Mouse (Mus musculus) hematopoietic stem cell, adult 5-6 weeks (primary cell): ENCODE results near the gene Tcf12. TPM values are rescaled to one million over a fixed set of nuclear protein-coding genes. Genes with fewer than 3 reads are reported as not detected.
A peak's percentile ranks its signal among the peaks of the same experiment; 100 is the strongest.

Experiments
- ATAC-seq, 2 experiments: fragments of 125-278 bp in 1 of 2; replicated peaks in 1 of 2; 2 replicates each; pipeline ENCODE4 v1.8.0; 2016 to 2017; ENCODE audit warnings: inconsistent platforms in 2 of 2, mild to moderate bottlenecking in 2 of 2, moderate number of reproducible peaks in 2 of 2, low read depth in 1 of 2, moderate TSS enrichment in 1 of 2; ENCODE audit not compliant: low FRiP score in 2 of 2, poor library complexity in 2 of 2, severe bottlenecking in 2 of 2, insufficient read depth in 1 of 2, low TSS enrichment in 1 of 2
- total RNA-seq: library from RNA; stranded (forward); fragments of 172-1452, 232-1000 nt; gene quantifications from 2 replicates; pipeline ENCODE4 v1.2.3, GENCODE M21; 2017

The Tcf12 gene
- total RNA-seq, 1 experiment from 2014 or later = 70.2 TPM

DNA sequence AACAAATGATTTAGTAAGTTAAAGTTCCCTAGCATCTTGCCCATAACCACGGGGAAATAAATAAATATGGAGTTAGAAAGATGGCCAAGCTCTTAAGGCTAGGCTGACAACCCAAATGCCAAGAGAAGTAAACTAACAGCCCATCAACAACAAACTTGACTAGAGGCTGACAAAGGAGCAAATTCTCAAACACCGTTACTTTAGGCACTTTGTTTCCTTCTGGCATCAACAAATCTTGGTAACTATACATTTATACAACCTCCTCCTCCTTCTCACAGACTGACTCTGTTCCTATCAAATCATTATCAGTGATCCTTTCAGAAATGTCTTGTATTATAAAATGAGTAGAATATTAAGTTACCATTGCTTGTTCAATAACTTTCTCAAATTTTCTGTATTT is 159.7 kb downstream of the Tcf12 start:
- ATAC-seq = no peak

DNA sequence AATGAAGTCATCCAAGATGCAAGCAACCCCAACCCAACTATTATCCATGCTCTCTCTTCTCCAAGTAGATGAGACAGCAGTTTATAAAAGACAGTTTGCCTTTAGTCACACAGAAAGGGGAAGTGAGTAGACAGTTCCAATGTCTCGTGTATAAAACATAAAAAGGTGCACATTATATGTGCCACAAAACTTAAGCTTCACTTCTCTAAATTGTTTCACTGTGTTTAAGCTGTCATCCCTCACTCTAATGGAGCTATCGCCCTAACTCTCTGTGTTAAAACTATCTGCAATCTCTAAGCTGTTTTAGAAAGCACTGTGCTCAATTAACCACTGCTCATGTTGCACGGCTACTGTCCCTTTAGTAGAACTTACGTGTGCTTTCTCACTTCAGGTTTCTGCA is 160.3 kb downstream of the Tcf12 start:
- ATAC-seq = peak; percentile 67 to 89

DNA sequence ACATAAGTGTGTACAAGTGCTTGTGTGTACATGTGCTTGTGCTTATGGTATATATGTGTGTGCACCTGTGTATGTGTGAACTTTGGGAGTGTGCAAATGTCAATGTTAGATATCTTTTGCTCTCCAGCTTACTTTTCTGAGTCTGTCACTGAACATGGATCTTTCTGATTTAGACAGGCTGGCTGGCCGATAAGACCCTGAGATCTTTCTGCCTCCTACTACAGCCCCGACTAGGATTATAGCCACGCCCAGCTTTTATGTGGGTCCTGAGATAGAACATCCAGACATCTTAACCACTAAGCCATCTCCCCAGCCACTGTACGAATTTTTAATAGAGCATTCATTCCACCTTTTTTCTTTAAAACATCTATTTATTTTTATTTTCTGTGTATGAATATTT is 166.9 kb downstream of the Tcf12 start:
- no peak for ATAC-seq

DNA sequence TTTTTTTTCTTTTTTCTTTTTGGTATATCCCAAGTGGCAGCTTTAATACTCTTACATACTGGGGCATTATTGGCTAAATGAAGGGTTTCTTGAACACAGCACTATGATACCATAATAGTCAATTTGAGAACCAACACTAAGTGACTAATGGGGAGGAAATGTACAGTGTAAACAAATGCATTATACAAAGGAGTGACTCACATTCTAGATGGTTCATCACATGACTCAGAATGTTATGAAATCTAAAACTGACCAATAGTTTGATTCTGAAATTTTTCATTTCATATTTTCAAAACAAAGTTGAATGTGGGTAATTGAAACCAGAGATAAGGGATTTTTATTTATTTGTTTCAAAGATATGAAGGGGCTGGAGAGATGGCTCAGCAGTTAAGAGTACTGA is 169.2 kb downstream of the Tcf12 start:
- ATAC-seq = no peak

DNA sequence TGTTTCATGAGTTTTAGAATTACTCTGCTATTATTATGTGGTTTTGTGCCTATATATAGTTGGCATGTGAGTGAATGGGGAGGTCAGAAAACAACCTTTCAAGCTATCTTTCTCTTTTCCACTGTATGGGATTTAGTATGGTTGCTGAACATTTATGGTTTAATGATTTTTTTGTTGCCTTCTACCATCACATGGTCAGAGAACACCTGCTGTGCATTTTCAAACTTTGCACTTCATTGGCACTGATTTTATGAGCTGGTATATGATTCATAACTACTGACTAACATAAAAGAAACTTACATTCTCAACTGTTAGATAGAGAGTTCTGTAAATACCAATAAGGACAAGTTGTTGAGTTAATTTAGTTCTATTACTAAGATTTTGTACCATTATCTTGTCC is 171.7 kb downstream of the Tcf12 start:
- no peak for ATAC-seq

DNA sequence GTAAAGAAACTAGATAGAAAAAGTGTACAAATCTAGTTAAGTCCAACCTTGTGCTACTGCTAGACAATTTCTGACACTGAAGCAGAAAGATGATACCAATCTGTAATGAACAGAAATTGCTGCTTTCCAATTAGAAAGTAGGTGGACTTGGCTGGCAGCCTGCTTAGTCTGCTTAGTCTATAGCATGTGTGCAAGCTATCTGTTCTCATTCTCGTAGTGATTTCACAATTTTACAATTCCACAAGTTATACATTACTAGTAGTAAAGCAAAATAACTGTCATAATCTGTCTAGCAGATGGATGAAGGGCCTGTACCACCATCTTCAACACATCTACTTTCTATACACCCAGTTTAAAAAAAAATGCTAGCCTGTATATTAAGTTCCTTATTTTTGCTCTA is 175.5 kb downstream of the Tcf12 start:
- ATAC-seq = no peak

DNA sequence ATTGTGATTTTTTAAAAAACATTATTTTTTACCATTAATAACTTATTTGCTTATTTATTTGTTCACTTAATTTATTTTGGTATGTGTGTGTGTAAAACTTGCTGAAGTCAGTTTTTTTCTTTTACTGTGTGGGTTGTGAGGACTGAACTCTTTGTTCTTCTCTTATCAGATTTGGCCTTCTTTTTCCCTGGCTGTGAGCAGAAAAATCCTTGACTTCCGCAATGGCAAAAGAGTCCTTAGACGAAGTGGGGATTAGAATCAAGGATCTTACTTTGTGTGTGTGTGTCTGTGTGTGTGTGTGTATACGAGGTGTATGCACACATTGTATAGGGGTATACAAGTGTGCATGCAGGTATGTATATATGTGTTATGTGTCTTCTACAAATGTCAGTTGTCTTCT is 176.8 kb downstream of the Tcf12 start:
- ATAC-seq = no peak

DNA sequence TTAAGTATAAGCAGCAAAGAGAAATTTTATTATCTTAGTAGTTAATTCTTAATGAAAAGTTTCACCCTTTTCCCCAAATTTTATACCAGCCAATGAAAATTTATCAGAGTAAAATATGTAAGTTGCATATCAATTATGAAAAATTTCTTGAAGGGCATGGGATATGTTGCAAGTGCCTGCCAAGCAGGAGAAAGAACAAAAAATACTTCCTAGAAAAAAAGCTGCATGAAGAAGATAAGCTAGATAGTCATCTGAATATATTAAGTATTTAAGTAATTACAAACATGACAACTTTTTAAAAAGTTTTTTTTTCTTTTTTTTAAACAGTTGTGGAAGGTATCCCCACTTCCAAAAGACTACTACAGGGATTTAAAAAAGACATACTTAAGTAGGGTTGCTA is 179.7 kb downstream of the Tcf12 start:
- no peak for ATAC-seq

DNA sequence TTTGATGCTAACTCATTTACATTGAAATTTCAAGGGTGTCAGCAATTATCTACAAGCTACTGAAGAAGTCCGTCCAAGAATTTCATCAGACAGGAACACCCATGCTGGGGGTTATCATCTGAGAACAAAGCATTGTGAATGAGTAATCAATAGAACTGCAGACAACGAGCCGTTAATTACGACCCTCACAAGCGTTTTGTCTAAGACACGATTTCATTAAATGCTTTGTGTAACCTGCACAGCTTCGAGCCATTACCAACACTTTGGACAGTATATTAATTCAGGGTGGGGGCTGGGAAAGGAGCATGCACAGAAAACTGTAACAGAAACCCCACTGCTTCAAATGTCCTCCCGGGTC is 180.3 kb downstream of the Tcf12 start:
- ATAC-seq = no peak

DNA sequence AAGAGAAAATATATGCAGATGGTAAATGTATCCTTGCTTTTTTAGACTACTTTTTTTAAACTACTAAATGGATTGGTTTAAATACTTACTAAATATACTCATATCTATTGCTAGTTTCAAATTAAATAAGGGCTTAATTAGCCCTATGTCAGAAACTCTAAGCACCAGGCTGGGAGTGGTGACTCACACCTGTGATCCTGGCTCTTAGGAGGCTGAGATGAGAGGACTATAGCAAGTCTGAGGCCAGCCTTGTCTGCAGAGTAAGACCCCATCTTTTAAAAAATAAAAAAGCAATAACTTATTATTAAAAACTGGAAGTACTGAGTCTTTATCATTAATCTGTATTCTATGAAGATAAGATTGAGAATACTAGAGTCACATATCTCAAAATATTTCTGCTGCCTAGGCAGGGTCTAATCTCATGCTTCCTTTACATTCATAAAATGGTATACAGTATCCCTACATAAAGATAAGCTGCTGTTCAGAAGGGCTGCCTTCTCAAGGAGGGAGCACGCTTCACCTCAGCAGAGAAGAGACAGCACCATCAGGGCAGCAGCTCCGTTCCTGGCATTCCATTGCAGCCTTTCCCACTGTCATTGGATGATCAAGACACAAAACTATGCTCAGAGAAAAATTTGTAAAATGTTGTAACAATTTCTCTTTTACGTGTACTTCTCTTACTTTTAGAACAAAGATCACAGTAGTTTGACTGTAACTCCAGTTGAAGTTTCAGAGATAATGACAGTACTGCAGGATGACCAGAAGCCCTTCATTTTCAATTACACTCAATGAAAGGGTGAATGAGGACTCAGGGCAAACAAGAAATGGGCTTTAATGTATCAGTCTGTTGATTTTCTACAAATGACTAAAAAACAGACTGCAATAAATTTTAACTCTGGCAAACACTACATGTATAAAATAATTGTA is 181.0 kb downstream of the Tcf12 start:
- ATAC-seq = no peak

DNA sequence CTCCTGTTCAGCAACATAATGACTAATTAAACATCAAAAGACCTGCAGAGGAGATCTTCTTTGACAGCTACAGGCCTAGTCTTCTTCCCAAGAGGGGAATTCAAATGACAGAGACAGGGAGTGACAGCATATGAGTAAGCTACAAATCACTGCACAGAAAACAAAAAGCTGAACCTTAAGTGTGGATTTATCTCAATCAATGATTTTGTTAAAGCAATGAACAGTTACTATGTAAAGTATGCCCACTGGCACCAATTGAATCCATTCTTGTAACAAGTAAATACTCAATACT is 195.1 kb downstream of the Tcf12 start:
- ATAC-seq = no peak

DNA sequence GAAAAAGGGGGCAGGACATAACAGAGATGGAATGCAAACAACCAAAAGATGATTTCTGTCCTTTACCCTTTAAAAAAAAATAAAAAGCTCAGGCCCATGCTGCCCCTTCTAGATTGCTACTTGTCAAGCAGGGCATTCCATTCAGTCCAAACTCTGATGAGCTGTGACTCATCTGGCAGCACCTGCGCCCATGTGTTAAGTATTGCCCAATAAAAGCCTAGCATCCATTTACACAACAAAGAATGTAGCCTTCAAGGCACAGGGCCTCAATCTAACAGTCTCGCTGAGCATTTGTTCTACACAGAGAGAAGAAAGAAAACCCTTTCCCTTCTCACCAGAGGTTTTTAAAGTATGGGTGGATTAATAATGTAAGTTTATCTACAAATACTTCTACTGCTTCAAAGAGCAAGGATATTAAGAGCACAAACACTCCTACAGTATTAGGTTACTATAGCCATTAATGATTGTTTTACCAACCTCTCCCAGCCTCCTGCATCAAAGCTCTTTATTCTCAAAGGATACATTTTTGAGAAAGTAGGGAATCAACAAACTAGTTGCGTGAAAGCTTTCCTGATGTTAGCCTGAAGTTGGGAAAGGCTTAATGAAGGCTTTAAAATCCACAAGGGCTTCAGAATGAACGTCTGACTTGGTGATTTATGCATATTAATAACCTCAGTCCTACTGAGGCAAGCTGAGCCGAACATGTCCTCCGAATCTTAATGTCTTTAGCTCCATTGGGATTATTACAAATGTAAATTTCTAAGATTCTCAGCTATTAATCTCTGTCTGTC is 195.6 kb downstream of the Tcf12 start:
- no peak for ATAC-seq

DNA sequence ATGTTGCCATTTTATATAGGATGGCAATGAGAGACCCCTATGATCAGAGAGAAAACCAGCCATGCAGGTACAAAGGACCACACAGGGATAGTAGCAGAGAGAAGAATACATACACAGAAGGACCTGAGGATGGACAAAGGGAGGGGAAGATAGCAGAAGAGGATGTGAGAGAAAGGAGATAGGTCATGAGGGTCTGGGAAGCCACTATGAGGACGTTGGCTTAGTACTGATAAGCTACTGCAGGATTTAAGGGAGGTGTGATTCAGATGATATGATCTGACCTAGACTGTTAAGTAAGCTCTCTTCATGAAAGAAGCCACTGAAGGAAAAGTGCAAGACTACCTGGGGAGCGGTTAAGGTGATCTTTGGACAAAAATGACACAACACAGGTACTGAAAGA is 205.1 kb downstream of the Tcf12 start:
- ATAC-seq = no peak

DNA sequence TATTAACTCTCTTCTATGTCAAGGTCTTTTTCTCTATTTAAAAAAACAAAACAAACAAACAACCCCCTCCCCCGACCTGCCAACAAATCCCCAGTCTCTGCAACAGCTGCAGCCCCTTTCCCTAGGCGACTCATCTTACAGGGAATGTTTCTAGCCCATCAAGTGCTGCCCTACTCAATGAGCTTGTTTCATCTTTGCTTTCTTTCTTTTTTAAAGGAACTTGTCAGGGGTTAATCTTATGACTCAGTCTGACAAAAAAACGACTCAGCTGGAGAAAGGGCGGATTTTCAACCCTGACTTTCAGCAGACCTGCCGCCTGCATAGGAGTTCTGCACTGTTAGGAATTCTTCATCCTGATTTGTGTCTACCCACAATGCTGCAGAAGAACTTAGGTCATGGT is 212.8 kb downstream of the Tcf12 start:
- no peak for ATAC-seq

DNA sequence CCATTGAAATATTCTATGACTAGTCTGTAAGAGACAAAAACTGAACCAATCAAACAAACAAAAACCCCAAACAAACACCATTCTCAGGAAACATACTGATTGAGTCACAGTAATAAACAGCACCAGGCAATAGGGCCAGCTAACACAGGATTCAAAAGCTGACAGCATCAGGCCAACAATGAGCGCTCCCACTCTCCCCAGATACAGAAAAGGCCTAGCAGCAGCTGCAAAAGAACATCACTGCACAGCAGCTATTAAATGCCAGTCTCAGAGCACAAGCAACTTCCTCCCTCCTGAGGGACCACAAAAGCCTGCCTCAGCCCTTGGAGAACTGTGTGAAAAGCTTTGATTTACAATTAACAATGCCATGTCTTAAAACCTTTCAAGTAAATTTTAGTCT is 214.3 kb downstream of the Tcf12 start:
- ATAC-seq = no peak

DNA sequence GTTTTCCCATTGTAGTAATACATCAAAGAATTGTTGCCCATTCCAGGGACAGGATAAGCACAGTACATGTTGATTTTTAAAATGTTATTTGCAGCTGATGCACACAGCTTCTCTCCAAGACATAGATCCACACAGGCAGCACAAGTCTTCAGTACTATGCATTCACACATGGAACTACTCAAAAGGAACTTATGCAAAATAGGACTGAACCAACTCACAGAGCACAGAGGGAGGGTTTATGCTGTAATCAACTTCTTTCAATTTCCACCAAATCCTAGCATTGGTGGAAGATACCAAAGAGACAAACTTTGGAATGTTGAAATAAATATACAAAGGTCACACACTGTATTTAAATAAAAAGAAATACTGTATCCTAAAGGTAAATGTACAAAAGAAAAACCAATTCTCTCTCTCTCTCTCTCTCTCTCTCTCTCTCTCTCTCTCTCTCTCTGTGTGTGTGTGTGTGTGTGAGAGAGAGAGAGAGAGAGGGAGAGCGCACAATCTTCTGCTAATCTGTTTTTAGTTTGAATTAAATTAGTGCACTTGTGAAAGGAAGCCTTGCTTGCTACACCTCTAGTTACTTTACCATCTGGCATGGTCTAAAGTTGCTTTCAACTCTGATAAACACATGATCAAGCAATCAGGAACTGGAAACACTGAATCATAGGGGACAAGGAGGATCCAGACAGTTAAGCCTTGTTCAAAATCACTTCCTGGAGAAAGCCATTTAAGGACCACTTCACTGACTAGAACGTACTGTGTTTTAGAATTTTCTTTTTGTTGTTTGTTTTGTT is 215.5 kb downstream of the Tcf12 start:
- peak; percentile 60 to 71; a peak in 3 of 4 replicates for ATAC-seq

DNA sequence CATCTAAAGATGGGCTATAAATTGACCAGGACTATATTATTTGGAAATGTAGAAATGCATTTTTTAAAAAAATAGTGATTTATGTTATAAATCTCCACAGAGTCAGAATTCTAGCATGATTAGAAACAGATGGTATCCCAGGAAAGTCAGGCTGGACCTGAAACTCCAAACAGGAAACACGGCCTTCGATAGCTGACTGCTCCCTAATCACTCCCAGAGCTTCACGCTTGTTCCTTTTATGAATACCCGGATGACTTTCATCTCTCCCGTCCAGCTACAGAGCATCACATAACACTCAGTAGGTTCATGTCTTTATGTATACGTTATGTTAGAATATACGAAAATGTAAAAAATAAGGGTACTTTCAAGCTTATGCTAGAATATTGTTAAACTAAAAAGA is 216.4 kb downstream of the Tcf12 start:
- no peak for ATAC-seq

DNA sequence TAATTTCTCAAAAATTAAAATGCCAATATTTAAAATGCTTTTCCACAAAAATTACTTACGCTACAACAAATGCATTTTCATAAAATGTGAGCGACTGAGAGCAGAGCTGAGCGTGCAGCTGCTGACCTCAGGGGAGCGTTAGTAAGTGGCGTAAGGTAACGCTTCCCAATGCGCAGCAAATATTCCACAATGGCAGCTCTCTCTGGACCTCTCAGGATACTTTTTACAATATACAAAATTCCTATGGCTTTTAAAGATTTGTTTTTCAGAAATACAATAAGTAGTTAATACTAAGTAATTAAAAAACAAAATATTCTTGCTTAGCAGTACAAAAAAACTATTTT is 216.8 kb downstream of the Tcf12 start:
- no peak for ATAC-seq
